Mouse (Mus musculus) liver, postnatal 0 days (tissue): ENCODE measurements around the gene Mettl22.

Source experiments
- CTCF ChIP-seq: sonication (generic); IDR thresholded peaks from 2 replicates; pipeline ENCODE4 v1.5.1; 2016; ENCODE audit warnings: antibody characterized with exemption, low read depth
- EP300 ChIP-seq: IDR thresholded peaks from 2 replicates; pipeline ENCODE4 v1.6.1; 2016; ENCODE audit warnings: antibody characterized with exemption, low read depth, mild to moderate bottlenecking

DNA sequence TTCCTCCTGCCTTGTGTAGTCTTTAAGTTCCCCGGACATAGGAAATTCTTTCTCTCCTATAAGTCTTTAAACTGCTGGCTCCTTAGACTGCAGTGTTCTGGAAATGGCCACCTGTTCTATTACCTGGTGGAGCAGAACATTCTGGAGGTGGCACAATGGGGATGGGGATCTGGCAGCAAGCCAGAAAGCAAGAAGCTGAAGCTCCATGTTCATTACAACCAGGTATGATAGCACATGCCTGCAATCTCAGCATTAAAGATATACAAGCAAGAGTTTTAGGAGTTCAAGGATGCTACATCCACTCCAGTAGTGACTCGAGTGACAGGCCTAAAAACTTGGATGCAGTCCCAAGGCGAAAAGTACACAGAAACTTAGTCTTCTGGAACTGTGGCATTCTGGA lies 38.0 kb upstream of the Mettl22 start:
- TF ChIP-seq EP300, result no peak
- TF ChIP-seq CTCF, result no peak
